Mouse (Mus musculus) thymus, adult 18-20 months (tissue): Measurements from ENCODE around the gene Olfr402.
"Not testable (repeated sequence)": the region's sequence is repeated elsewhere in the genome, so short reads cannot be mapped to it uniquely, and the experiment has no call there.

Source experiments
- DNase-seq, 2 experiments: peaks; one replicate each; pipeline ENCODE4 v3.0.0; 2022; ENCODE audit warnings: mixed read lengths in 2 of 2

Olfr402 gene

GRCm38 (mm10) chr11:74153229-74153628 is at the start of gene Olfr402:
TSS of gene Olfr402 (plus strand) at chr11:74153529.
- DNase-seq: no peak

DNA sequence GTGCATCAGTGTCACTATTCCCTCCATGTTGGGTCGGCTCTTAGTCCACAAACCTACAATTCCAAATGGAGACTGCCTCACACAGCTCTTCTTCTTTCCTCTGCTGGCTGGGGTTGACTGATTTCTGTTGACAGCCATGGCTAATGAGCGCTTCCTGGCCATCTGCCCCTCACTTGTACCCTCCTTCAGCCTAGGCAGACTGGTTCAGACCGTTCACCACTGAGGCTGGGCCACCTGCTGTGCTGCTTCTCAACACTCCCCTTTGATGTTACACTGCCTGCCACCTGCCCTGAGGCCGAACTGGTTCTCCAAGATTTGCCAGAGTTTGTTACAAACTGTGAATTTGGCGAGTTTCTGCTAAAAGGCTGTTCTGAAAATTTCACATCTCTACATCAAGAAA is 48.3 kb upstream of the Olfr402 start:
- DNase-seq: no peak

- no peak for DNase-seq
Measured at GRCm38 (mm10) chr11:74113412-74113811, 39.9 kb upstream of the Olfr402 start, which contains the start of gene Olfr401. TSS of gene Olfr401 (plus strand) at chr11:74113712.

- not testable (repeated sequence) for DNase-seq
Measured at GRCm38 (mm10) chr11:74140001-74140400, 13.3 kb upstream of the Olfr402 start.

- no peak for DNase-seq
Measured at GRCm38 (mm10) chr11:74145866-74146265, 7.5 kb upstream of the Olfr402 start.

DNA sequence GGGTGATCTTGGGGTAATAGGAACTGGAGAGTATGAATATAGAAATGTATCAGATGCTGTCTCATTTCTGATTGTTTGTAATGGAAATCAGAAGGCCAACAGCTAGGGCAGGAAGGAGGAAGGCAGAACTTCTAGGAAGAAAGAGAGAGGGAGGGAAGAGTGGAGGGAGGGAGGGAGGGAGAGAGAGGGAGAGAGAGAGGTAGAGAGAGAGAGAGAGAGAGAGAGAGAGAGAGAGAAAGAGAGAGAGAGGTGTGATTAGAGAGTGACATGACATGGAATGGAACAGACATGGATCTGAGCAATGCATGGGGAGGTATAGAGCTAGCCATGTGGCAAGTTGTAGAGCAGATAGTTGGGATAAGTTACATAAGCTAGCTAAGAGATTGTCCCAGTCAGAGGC is 15.4 kb downstream of the Olfr402 start:
- DNase-seq: no peak

- no peak for DNase-seq
Measured at GRCm38 (mm10) chr11:74183168-74183567, 29.8 kb downstream of the Olfr402 start.

GRCm38 (mm10) chr11:74183745-74184144 is 30.4 kb downstream of the Olfr402 start:
- DNase-seq: no peak

- no peak for DNase-seq
Measured at GRCm38 (mm10) chr11:74185949-74186348, 32.6 kb downstream of the Olfr402 start, which contains the start of gene Olfr403. TSS of gene Olfr403 (plus strand) at chr11:74186249.
